Mouse (Mus musculus) stomach, postnatal 0 days (tissue): ENCODE data around the gene Dmwd. TPM values are rescaled to one million over a fixed set of nuclear protein-coding genes. Genes with fewer than 3 reads are reported as not detected.

ENCODE experiments used
- ATAC-seq: fragments of 200-750 bp; cut with Nextera tagmentation; 2 replicates; pipeline ENCODE4 v1.8.0; 2017; ENCODE audit not compliant: low FRiP score, low TSS enrichment
- DNase-seq: peaks from one replicate; pipeline ENCODE4 v3.0.0-alpha.2; 2016; ENCODE audit warnings: low spot score
- H3K27ac ChIP-seq: fragments of 300-500 bp; sonication (generic); replicated peaks from 2 replicates; pipeline ENCODE4 v1.5.1; 2014; ENCODE audit warnings: mild to moderate bottlenecking, control low read depth
- H3K27me3 ChIP-seq: fragments of 300-500 bp; sonication (generic); 2 replicates; pipeline ENCODE4 v1.6.1; 2014; ENCODE audit warnings: low read length; ENCODE audit not compliant: control insufficient read depth, insufficient read depth
- H3K36me3 ChIP-seq: fragments of 300-500 bp; sonication (generic); 2 replicates; pipeline ENCODE4 v1.6.1; 2014; ENCODE audit warnings: low read length, mixed read lengths; ENCODE audit not compliant: control insufficient read depth, insufficient read depth
- H3K4me1 ChIP-seq: fragments of 300-500 bp; sonication (generic); replicated peaks from 2 replicates; pipeline ENCODE4 v1.6.1; 2014; ENCODE audit warnings: antibody characterized with exemption; ENCODE audit not compliant: control insufficient read depth, insufficient read depth
- H3K4me2 ChIP-seq: fragments of 300-500 bp; sonication (generic); replicated peaks from 2 replicates; pipeline ENCODE4 v1.6.1; 2014; ENCODE audit warnings: low read depth, mild to moderate bottlenecking, control low read depth, moderate library complexity
- H3K4me3 ChIP-seq: fragments of 300-500 bp; sonication (generic); 2 replicates; pipeline ENCODE4 v1.5.1; 2014; ENCODE audit warnings: low read depth, low read length, control low read depth
- H3K9ac ChIP-seq: fragments of 300-500 bp; sonication (generic); 2 replicates; pipeline ENCODE4 v1.6.1; 2014; ENCODE audit warnings: mild to moderate bottlenecking, low read length, control low read depth, mixed read lengths
- H3K9me3 ChIP-seq: fragments of 300-500 bp; sonication (generic); 2 replicates; pipeline ENCODE4 v1.6.1; 2016; ENCODE audit warnings: low read length; ENCODE audit not compliant: control insufficient read depth
- CTCF ChIP-seq: IDR thresholded peaks from 2 replicates; pipeline ENCODE4 v1.5.1; 2016; ENCODE audit warnings: antibody characterized with exemption, low read depth, mild to moderate bottlenecking, moderate library complexity
- EP300 ChIP-seq: optimal IDR thresholded peaks from 2 replicates; pipeline ENCODE3; 2016; ENCODE audit warnings: antibody characterized with exemption
- WGBS: fragments of 180-500 bp; shearing (Covaris S2); extraction: QIAGEN DNeasy Blood & Tissue Kit; methylation state at CpG from one replicate; pipeline ENCODE4 v1.1.7; 2014; 5-methylcytosine and 5-hydroxymethylcytosine counted together
- polyA plus RNA-seq: library from polyadenylated mRNA; unstranded; fragments of >200 nt; fragmentation: Nextera tagmentation; extraction: Ambion mirVana; gene quantifications from 2 replicates; pipeline ENCODE4 v1.2.1, GENCODE M21; 2015

The Dmwd gene
- polyA plus RNA-seq, 1 experiment from 2014 or later = 4.5 TPM

DNA sequence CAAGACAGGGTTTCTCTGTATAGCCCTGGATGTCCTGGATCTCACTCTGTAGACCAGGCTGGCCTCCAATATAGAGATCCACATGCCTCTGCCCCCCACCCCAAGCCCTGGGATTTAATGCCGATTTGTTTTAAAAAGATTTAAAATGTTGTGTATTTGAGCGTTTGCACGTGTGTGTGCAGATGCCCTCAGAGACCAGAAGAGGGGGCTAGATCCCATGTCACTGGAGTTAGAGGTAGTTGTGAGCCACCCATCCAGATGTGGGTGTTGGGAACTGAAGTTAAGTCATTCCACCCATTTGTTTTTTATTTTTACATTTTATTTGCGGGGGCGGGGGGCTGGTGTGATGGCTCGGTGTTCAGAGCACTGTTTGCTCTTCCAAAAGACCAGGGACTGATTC is 1.5 kb upstream of the Dmwd start:
- Histone ChIP-seq H3K4me2 (no peak overlapping the region), H3K9me3 (no peaks in the 10 kb centered on the region), H3K4me1 (no peaks in the 10 kb centered on the region; the same call in 1 of the 2 replicates), H3K27me3 (no peaks in the 10 kb centered on the region), H3K36me3 (no peaks in the 10 kb centered on the region), H3K4me3 (no peak overlapping the region), H3K27ac (no peak overlapping the region), H3K9ac (no peak overlapping the region)
- TF ChIP-seq EP300 (no peak), CTCF (peak; percentile 49)
- DNase-seq (no peak), ATAC-seq (no peak)
- 93% methylated on average over 6 of the region's 6 CpGs for WGBS

DNA sequence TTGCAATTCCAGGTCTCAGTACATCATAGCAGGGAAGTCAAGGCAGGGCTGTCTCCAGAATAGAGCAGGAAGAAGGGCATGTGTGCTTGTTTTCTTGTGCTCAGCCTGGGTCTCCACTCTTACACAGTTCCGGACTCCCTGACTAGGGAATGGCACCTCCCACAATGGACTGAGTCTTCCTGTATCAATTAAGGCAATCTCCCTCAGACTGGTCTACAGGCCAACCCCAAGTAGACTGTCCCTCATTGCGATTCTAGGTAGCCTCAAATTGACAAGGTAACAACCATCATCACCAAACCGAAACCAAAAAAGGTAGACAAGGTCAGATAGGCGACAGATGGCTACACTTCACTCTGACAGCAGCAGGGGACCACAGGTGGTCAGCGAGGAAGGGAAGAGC is 796 bp upstream of the Dmwd start:
- Histone ChIP-seq H3K9me3 (no peaks in the 10 kb centered on the region), H3K27ac (no peak overlapping the region), H3K4me1 (no peaks in the 10 kb centered on the region; the same call in 1 of the 2 replicates), H3K9ac (peak overlapping the region; percentile 45; the same call in 1 of the 2 replicates), H3K36me3 (peaks cover 3% of the 10 kb centered on the region), H3K4me2 (peak overlapping the region; percentile 78), H3K27me3 (no peaks in the 10 kb centered on the region), H3K4me3 (peak overlapping the region; percentile 67)
- TF ChIP-seq CTCF = no peak
- no peak for TF ChIP-seq EP300
- 61% methylated on average over 5 of the region's 5 CpGs for WGBS
- ATAC-seq (no peak), DNase-seq (no peak)

DNA sequence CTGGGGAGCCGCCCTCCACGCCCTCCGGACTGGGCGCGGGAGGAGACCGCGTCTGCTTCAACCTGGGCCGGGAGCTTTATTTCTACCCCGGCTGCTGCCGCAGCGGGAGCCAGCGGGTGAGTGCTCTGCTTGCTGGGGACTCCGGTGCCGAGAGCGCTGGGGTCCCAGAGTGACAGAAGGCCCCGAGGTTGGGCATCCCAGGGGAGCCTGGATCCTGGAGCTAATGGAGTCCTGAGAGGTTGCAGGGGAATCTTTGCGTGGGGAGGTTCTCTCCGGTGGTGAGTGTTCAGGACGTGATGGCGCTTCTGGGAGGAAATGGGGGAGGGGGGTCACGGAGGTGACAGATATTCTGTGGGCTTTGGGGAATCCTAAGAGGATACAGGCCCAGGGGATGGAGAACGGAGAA is 562 bp downstream of the Dmwd start:
- DNase-seq (peak; percentile 41), ATAC-seq (peak; percentile 10; the same call in 1 of the 2 replicates)
- Histone ChIP-seq H3K4me1 (no peaks in the 10 kb centered on the region; the same call in 1 of the 2 replicates), H3K9ac (peak overlapping the region; percentile 93), H3K9me3 (no peaks in the 10 kb centered on the region), H3K27me3 (no peaks in the 10 kb centered on the region), H3K36me3 (peaks cover 16% of the 10 kb centered on the region), H3K4me2 (peak overlapping the region; percentile 78), H3K4me3 (peak overlapping the region; percentile 67), H3K27ac (peak overlapping the region; percentile 87)
- TF ChIP-seq CTCF (no peak), EP300 (no peak)
- under 1% methylated on average over 18 of the region's 22 CpGs for WGBS

DNA sequence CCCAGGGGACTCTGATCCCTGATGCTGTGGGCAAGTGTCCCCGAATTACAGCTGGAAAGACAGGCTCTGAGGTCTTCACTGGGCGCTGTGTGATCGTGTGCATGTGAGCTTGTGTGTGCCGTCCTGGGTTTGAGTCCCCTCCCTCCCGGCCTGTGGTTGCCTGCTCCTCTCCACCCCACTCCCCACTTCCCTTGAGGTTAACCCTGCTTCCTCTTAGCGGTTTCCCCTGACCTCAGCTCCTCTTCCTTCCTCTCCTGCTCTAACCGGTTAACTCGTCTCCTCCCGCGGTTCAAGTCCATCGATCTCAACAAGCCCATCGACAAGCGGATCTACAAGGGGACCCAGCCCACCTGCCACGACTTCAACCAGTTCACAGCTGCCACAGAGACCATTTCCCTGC is 1.7 kb downstream of the Dmwd start:
- Histone ChIP-seq H3K27ac (no peak overlapping the region), H3K4me2 (no peak overlapping the region), H3K9me3 (no peaks in the 10 kb centered on the region), H3K36me3 (peaks cover 20% of the 10 kb centered on the region), H3K4me1 (no peaks in the 10 kb centered on the region; the same call in none of the 2 replicates), H3K9ac (no peak overlapping the region), H3K27me3 (no peaks in the 10 kb centered on the region), H3K4me3 (no peak overlapping the region)
- ATAC-seq (no peak), DNase-seq (no peak)
- WGBS = 65% methylated on average over 14 of the region's 14 CpGs
- no peak for TF ChIP-seq EP300

DNA sequence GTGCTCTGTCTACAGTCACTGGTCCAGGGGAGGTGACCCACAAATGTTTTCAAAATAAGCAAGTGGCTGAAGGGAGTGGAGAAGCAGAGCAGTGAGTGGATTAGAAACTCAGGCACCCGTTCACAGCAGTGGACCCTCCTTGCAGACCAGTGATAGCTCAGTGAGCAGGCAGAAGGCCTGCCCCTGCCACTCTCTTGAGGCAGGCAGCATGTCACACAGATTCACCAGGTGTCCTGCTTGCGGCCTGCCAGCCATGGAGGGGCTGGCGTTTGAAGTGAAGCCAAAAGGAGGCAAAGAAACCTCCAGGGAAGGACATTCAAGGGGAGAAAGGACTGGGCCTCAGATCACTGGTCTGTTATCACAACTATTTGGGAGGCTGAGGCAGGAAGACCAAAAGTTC is 2.7 kb downstream of the Dmwd start:
- Histone ChIP-seq H3K4me1 (peaks cover 8% of the 10 kb centered on the region), H3K4me3 (no peak overlapping the region), H3K9me3 (no peaks in the 10 kb centered on the region), H3K36me3 (peaks cover 20% of the 10 kb centered on the region), H3K4me2 (no peak overlapping the region), H3K9ac (no peak overlapping the region), H3K27ac (no peak overlapping the region), H3K27me3 (no peaks in the 10 kb centered on the region)
- 83% methylated on average over 3 of the region's 3 CpGs for WGBS
- DNase-seq (no peak), ATAC-seq (no peak)
- TF ChIP-seq EP300 = no peak
- TF ChIP-seq CTCF = no peak

DNA sequence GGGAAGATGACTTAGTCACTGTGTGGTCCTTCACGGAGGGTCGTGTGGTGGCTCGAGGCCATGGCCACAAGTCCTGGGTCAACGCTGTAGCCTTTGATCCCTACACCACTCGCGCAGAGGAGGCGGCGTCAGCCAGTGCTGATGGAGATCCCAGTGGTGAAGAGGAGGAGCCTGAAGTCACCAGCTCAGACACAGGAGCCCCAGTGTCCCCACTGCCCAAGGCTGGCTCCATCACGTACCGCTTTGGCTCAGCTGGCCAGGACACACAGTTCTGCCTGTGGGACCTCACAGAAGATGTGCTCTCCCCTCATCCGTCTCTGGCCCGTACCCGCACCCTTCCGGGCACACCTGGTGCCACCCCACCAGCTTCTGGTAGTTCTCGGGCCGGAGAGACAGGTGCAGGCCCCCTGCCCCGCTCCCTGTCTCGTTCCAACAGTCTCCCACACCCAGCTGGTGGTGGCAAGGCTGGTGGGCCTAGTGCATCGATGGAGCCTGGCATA is 4.5 kb downstream of the Dmwd start:
- ATAC-seq = no peak
- no peaks in the 10 kb centered on the region for H3K27me3 ChIP-seq
- peaks cover 14% of the 10 kb centered on the region for H3K4me1 ChIP-seq

More for the DNA sequence above, 4.5 kb downstream of the Dmwd start:
- Histone ChIP-seq H3K9ac (no peak overlapping the region), H3K27ac (no peak overlapping the region), H3K4me2 (no peak overlapping the region), H3K4me3 (no peak overlapping the region), H3K36me3 (peaks cover 20% of the 10 kb centered on the region), H3K9me3 (no peaks in the 10 kb centered on the region)
- TF ChIP-seq CTCF = no peak
- no peak for TF ChIP-seq EP300
- 84% methylated on average over 19 of the region's 19 CpGs for WGBS
- no peak for DNase-seq
